Mouse (Mus musculus): ENCODE measurements around the gene Clta.

DNA sequence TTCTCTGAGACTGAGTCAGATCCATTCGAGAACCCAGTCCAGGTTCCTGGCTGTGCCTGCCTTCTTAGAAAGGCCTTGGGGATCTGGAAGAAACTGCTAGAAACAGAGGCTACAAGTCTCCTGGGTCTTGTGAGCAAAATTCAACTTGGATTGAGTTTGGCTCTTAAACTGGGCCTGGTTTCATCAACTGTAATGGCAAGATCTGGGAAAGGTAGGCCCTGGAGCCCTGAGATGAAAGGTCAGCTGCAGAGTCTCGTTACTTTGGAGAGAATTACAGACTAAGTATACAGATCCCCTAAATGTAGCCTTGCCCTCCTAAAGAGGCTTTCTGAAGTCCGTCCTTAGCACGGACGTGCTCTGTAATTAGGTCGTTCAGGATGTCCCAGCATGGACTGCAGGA lies 21.3 kb downstream of the Clta start:
- TF ChIP-seq POLR2A (IDR thresholded peaks at IDR 0.05; ENCODE audit: insufficient read depth, low read depth, low read length): no peak
- no peak for TF ChIP-seq CTCF (IDR thresholded peaks at IDR 0.05)
- TF ChIP-seq EP300 (IDR thresholded peaks at IDR 0.05; ENCODE audit: insufficient read depth, low read depth, low read length): no peak

Measured in heart, adult 2 months (tissue).